Mouse (Mus musculus): Measurements from ENCODE around the gene F2rl2.
A peak's percentile ranks its signal among the peaks of the same experiment; 100 is the strongest.

F2rl2 gene

GRCm38 (mm10) chr13:95696654-95697163 lies at the start of gene F2rl2:
TSS of gene F2rl2 (plus strand) at chr13:95696853.
- DNase-seq, result no peak

- no peak for DNase-seq
Observed at GRCm38 (mm10) chr13:95647248-95647647, 49.4 kb upstream of the F2rl2 start.

GRCm38 (mm10) chr13:95649941-95650340 lies 46.7 kb upstream of the F2rl2 start:
- peak; percentile 27 to 49 for DNase-seq

- no peak for DNase-seq
Observed at GRCm38 (mm10) chr13:95651870-95652668, 44.6 kb upstream of the F2rl2 start.

- DNase-seq, result no peak
Observed at GRCm38 (mm10) chr13:95653696-95654095, 43.0 kb upstream of the F2rl2 start.

- DNase-seq, result no peak
Observed at GRCm38 (mm10) chr13:95655284-95655683, 41.4 kb upstream of the F2rl2 start.

- DNase-seq, result no peak
Observed at GRCm38 (mm10) chr13:95657171-95657570, 39.5 kb upstream of the F2rl2 start.

GRCm38 (mm10) chr13:95659432-95659831 lies 37.2 kb upstream of the F2rl2 start:
- no peak for DNase-seq

GRCm38 (mm10) chr13:95663834-95664233 lies 32.8 kb upstream of the F2rl2 start:
- no peak for DNase-seq

GRCm38 (mm10) chr13:95665644-95666356 lies 30.9 kb upstream of the F2rl2 start:
- DNase-seq, result no peak

GRCm38 (mm10) chr13:95667260-95667659 lies 29.4 kb upstream of the F2rl2 start:
- peak; percentile 28 to 37 for DNase-seq

GRCm38 (mm10) chr13:95670534-95670933 lies 26.1 kb upstream of the F2rl2 start:
- no peak for DNase-seq

- no peak for DNase-seq
Observed at GRCm38 (mm10) chr13:95671108-95671897, 25.4 kb upstream of the F2rl2 start.

GRCm38 (mm10) chr13:95672372-95672771 lies 24.3 kb upstream of the F2rl2 start:
- DNase-seq, result no peak

GRCm38 (mm10) chr13:95679078-95679477 lies 17.6 kb upstream of the F2rl2 start:
- DNase-seq, result no peak

GRCm38 (mm10) chr13:95679491-95679941 lies 17.1 kb upstream of the F2rl2 start:
- no peak for DNase-seq

GRCm38 (mm10) chr13:95684656-95685244 lies 11.9 kb upstream of the F2rl2 start:
- DNase-seq, result no peak

- DNase-seq, result no peak
Observed at GRCm38 (mm10) chr13:95685736-95686135, 10.9 kb upstream of the F2rl2 start.

- DNase-seq, result no peak
Observed at GRCm38 (mm10) chr13:95688576-95688975, 8.1 kb upstream of the F2rl2 start.

GRCm38 (mm10) chr13:95692201-95692600 lies 4.5 kb upstream of the F2rl2 start:
- DNase-seq, result no peak

GRCm38 (mm10) chr13:95696120-95696653 lies 466 bp upstream of the F2rl2 start:
- no peak for DNase-seq

GRCm38 (mm10) chr13:95697874-95698273 lies 1.2 kb downstream of the F2rl2 start:
- DNase-seq, result no peak
